Mouse (Mus musculus): ENCODE results near the gene Vps8. TPM values are rescaled to one million over a fixed set of nuclear protein-coding genes. Genes with fewer than 3 reads are reported as not detected.
A peak's percentile ranks its signal among the peaks of the same experiment; 100 is the strongest.

Gene Vps8
- polyA plus RNA-seq, 1 experiment = 29.5 TPM

GRCm38 (mm10) chr16:21562625-21563300 lies 139.8 kb downstream of the Vps8 start:
- TF ChIP-seq CTCF (IDR thresholded peaks at IDR 0.05; ENCODE audit: borderline replicate concordance, insufficient read depth, low read length) (no peak), POLR2A (IDR thresholded peaks at IDR 0.05; ENCODE audit: low read depth, low read length) (no peak)
- Histone ChIP-seq H3K27ac (ENCODE audit: insufficient read depth, low read length) (no peak overlapping the region), H3K4me3 (ENCODE audit: insufficient read depth, low read length) (no peak overlapping the region), H3K4me1 (ENCODE audit: control insufficient read depth, insufficient read depth, low read length) (no peaks in the 10 kb centered on the region)

DNA sequence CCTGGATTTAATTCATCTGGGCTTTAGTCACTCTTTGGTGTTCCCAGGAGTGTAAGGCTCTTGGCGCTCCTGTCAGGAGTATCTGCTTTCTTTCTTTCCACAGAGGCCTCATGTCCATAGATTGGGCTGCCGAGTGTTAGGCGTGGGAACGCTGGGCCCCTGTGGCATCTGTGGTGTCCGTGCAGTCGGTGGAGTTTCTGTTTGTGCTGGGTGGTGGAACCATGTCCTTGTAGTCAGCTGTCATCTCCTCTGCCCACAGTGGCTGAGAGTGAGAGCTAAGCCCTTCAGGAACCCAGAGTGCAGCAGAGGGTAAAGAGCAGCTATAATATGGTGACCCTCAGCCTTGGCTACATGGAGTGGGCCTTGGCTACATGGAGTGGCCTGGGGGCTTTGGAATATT lies 140.4 kb downstream of the Vps8 start:
- TF ChIP-seq POLR2A (IDR thresholded peaks at IDR 0.05; ENCODE audit: low read depth, low read length) = no peak
- no peak for TF ChIP-seq CTCF (IDR thresholded peaks at IDR 0.05; ENCODE audit: borderline replicate concordance, insufficient read depth, low read length)
- H3K4me1 ChIP-seq (ENCODE audit: control insufficient read depth, insufficient read depth, low read length) = no peaks in the 10 kb centered on the region
- H3K27ac ChIP-seq (ENCODE audit: insufficient read depth, low read length) = no peak overlapping the region
- H3K4me3 ChIP-seq (ENCODE audit: insufficient read depth, low read length) = no peak overlapping the region

GRCm38 (mm10) chr16:21567093-21567492 lies 144.2 kb downstream of the Vps8 start:
- Histone ChIP-seq H3K4me3 (ENCODE audit: insufficient read depth, low read length) (no peak overlapping the region), H3K4me1 (ENCODE audit: control insufficient read depth, insufficient read depth, low read length) (no peaks in the 10 kb centered on the region), H3K27ac (ENCODE audit: insufficient read depth, low read length) (no peak overlapping the region)
- no peak for TF ChIP-seq POLR2A (IDR thresholded peaks at IDR 0.05; ENCODE audit: low read depth, low read length)
- no peak for TF ChIP-seq CTCF (IDR thresholded peaks at IDR 0.05; ENCODE audit: borderline replicate concordance, insufficient read depth, low read length)

DNA sequence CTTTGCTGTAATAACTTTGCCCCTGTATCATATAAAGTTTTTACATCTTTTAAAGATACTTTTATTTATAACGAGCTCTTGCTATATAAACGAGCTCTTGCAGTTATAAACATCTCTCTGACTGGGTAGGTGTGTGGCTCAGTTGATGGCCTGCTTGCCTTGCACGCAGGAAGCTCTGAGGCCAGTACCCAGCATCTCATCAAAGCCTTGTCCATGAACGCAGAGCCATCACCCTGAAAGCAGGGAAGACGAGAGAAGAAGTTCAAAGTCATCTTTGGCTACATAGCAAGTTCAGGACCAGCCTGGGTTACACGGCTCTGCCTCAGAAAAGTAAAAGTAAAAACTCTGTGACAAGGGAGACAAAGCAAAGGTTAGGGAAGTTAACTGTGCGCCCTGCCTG lies 147.0 kb downstream of the Vps8 start:
- Histone ChIP-seq H3K4me3 (ENCODE audit: insufficient read depth, low read length) (no peak overlapping the region), H3K27ac (ENCODE audit: insufficient read depth, low read length) (no peak overlapping the region), H3K4me1 (ENCODE audit: control insufficient read depth, insufficient read depth, low read length) (no peaks in the 10 kb centered on the region)
- TF ChIP-seq POLR2A (IDR thresholded peaks at IDR 0.05; ENCODE audit: low read depth, low read length) (no peak), CTCF (IDR thresholded peaks at IDR 0.05; ENCODE audit: borderline replicate concordance, insufficient read depth, low read length) (no peak)

- Histone ChIP-seq H3K4me3 (ENCODE audit: insufficient read depth, low read length) (no peak overlapping the region), H3K4me1 (ENCODE audit: control insufficient read depth, insufficient read depth, low read length) (no peaks in the 10 kb centered on the region), H3K27ac (ENCODE audit: insufficient read depth, low read length) (no peak overlapping the region)
- TF ChIP-seq POLR2A (IDR thresholded peaks at IDR 0.05; ENCODE audit: low read depth, low read length) (no peak), CTCF (IDR thresholded peaks at IDR 0.05; ENCODE audit: borderline replicate concordance, insufficient read depth, low read length) (no peak)
Observed at GRCm38 (mm10) chr16:21570786-21571185, 147.9 kb downstream of the Vps8 start.

- Histone ChIP-seq H3K4me1 (ENCODE audit: control insufficient read depth, insufficient read depth, low read length) (no peaks in the 10 kb centered on the region), H3K4me3 (ENCODE audit: insufficient read depth, low read length) (no peak overlapping the region), H3K27ac (ENCODE audit: insufficient read depth, low read length) (no peak overlapping the region)
- TF ChIP-seq POLR2A (IDR thresholded peaks at IDR 0.05; ENCODE audit: low read depth, low read length) (no peak), CTCF (IDR thresholded peaks at IDR 0.05; ENCODE audit: borderline replicate concordance, insufficient read depth, low read length) (no peak)
Observed at GRCm38 (mm10) chr16:21576000-21576420, 153.1 kb downstream of the Vps8 start.

- Histone ChIP-seq H3K4me3 (ENCODE audit: insufficient read depth, low read length) (no peak overlapping the region), H3K27ac (ENCODE audit: insufficient read depth, low read length) (no peak overlapping the region)
- TF ChIP-seq POLR2A (IDR thresholded peaks at IDR 0.05; ENCODE audit: low read depth, low read length) = no peak
- no peak for TF ChIP-seq CTCF (IDR thresholded peaks at IDR 0.05; ENCODE audit: borderline replicate concordance, insufficient read depth, low read length)
Observed at GRCm38 (mm10) chr16:21589110-21589509, 166.2 kb downstream of the Vps8 start.

DNA sequence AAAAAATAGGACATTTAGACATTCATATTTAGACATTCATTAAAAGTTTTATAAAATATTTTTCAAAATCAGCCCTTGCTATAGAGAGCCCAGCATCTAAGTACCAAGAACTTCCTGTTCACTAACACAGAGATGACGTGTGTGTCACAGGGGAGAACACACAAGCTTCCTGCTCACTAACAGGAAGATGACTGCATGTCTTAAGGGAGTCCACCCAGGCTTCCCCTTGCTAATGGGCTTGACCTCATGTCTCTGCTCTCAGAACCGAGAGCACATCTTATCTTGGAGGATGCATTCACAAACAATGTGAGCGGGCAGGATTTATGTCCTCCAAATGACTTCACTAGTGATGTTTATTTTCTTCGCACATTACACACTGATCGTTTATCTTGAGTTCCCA lies 167.9 kb downstream of the Vps8 start:
- peaks cover 4% of the 10 kb centered on the region for H3K4me1 ChIP-seq (ENCODE audit: control insufficient read depth, insufficient read depth, low read length)
- no peak overlapping the region for H3K27ac ChIP-seq (ENCODE audit: insufficient read depth, low read length)
- TF ChIP-seq CTCF (IDR thresholded peaks at IDR 0.05; ENCODE audit: borderline replicate concordance, insufficient read depth, low read length) (no peak), POLR2A (IDR thresholded peaks at IDR 0.05; ENCODE audit: low read depth, low read length) (no peak)
- no peak overlapping the region for H3K4me3 ChIP-seq (ENCODE audit: insufficient read depth, low read length)

More at GRCm38 (mm10) chr16:21589110-21589509, 166.2 kb downstream of the Vps8 start:
- no peaks in the 10 kb centered on the region for H3K4me1 ChIP-seq (ENCODE audit: control insufficient read depth, insufficient read depth, low read length)

DNA sequence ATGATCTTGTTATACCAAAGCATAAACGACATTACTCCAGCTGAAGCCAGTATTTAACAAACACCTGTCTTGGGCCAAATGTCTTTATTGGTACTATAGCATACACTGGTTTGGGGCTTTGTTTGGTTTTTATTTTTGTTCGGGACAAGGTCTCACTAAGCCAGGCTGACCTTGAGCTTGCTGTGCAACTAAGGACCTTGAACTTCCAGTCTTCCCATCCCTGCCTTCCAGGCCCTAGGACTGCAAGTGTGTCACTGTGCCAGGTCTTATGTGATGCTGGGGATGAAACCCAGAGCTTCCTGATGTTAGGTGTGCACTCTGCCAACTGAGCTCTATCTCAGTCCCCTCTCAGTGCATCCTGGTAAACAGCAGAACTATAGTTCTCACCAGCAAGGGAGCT lies 168.6 kb downstream of the Vps8 start:
- Histone ChIP-seq H3K4me3 (ENCODE audit: insufficient read depth, low read length) (no peak overlapping the region), H3K4me1 (ENCODE audit: control insufficient read depth, insufficient read depth, low read length) (peaks cover 9% of the 10 kb centered on the region), H3K27ac (ENCODE audit: insufficient read depth, low read length) (no peak overlapping the region)
- TF ChIP-seq CTCF (IDR thresholded peaks at IDR 0.05; ENCODE audit: borderline replicate concordance, insufficient read depth, low read length) (no peak), POLR2A (IDR thresholded peaks at IDR 0.05; ENCODE audit: low read depth, low read length) (no peak)

- Histone ChIP-seq H3K4me3 (ENCODE audit: insufficient read depth, low read length) (no peak overlapping the region), H3K27ac (ENCODE audit: insufficient read depth, low read length) (peak overlapping the region; percentile 53), H3K4me1 (ENCODE audit: control insufficient read depth, insufficient read depth, low read length) (peaks cover 9% of the 10 kb centered on the region)
- TF ChIP-seq POLR2A (IDR thresholded peaks at IDR 0.05; ENCODE audit: low read depth, low read length) (no peak), CTCF (IDR thresholded peaks at IDR 0.05; ENCODE audit: borderline replicate concordance, insufficient read depth, low read length) (no peak)
Observed at GRCm38 (mm10) chr16:21595539-21595938, 172.6 kb downstream of the Vps8 start.
